Mouse (Mus musculus) testis, postnatal 14 days (tissue): ENCODE results near the gene Cd40.
A peak's percentile ranks its signal among the peaks of the same experiment; 100 is the strongest.

Experiments used
- DNase-seq: peaks from one replicate; pipeline ENCODE4 v3.0.0; 2021; ENCODE audit warnings: low spot score

Gene Cd40

DNA sequence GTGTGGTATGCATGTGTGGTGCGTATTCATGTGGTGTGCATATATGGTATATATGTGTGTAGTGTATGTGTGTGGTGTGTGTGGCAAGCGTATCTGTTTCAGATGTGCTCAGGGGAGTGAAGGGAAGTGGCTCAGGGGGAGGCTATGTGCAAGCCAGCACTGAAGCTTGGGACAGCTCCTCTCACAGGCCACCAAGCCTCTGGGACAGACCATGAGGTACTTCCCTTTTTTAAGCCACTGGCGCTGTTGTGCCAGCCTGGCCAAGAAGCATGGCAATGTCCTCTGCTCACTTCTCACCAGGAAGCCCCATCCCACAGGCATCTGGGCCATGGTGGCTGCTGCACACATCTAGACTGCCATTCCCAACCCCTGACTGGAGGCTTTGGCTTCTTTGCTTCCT, 47.5 kb downstream of the Cd40 start:
- DNase-seq, result no peak

DNA sequence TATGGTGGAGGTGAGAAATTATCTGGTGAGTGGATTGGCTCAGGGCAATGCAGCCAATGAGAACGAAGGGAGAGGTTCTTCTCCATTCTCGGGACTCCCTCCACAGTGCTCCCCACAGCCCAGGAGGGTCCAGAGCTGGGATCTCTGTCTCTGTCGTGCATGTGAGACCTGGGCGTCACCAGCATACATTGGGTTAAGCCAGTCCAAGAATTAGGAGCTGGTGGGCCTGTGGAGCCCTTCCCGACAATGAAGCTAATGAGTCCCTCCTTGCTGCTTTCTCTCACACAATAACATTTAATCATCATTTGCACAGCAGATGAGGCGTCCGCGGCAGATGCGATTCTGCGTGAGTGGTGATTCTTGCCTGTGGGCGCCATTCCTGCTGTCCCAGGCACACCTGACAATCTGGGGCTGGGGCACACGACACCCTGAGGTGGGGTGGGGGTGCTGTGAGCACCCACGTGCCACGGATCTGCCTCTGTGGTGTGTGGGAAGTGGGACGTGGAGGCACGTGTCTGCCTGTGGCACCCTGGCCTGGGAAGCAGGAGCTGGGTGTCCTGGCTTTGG, 50.2 kb downstream of the Cd40 start:
- DNase-seq, result no peak

DNA sequence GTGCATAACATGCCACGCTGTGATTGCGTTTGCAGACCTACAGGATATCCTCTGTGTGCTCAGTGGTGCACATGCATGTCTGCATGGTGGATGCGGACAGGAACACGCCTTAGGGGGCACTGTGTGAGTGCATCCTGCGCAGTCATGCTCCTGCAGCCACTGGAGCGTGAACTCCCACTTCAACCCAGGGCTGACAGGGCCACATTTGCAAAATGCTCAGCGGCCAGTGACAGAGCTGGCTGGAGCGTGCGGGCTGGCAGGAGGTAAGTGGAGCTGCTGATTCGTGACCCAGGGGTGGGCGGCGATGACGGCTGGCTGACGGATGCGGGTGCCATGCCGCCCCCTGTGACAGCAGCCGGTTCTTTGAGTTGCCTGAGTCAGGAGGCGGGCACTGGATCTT, 51.2 kb downstream of the Cd40 start:
- DNase-seq, result no peak

DNA sequence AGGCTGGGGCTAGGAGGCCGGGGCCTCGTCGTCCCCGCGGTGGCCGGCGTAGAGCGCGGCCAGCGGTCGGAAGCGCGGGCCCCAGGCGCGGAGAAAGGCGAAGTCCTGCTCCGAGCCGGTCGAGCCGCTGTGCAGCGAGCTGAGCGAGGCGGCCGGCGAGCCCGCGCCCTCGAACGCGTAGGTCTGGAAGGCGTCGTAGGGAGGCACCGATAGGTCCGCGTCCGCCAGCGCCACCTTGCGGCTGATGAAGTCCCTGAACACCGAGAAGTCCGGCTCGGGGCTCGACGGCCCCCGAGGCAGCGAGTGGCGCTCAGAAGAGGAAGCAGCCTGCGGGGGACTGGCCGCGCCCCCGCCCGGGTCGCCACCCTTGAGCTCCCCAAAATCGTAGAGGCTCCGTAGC, 56.7 kb downstream of the Cd40 start:
- peak; percentile 83 for DNase-seq

DNA sequence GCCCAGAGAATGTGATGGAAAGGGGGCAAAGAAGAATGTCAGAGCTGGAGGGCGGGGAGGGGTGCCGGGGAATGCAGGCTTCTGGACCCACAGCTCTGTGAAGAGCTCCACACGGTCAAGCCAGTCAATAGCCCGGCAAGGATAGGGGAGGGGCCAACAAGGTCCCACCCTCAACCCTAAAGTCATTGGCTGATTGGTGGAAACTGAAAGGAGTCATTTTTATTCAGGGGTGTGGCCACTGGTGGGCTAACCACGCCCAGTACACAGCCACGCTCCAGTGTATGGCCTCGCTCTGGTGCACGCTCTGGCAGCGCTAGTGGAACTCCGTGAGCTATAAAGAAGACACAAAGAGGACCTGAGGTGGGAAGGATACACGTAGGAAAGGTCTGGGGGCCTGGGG, 58.3 kb downstream of the Cd40 start:
- DNase-seq, result peak; percentile 43

DNA sequence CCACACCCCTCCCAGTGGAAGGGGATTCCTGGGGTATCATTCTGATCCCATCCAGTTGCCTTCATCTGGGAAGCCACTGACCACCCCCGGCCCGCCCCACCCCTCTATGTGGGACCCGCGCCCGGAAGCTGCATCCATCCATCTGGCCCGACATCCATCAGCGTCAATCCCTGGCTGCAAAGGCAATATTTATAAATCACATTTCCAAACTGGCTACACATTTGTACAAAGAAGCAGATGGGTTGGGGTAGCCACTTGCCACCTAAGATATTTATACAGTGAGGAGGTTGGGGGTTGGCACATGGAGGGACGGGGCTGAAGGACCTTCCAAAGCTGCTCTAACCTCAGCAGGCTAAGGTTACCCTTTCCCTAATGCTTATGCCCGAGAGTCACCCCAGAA, 65.3 kb downstream of the Cd40 start:
- no peak for DNase-seq

DNA sequence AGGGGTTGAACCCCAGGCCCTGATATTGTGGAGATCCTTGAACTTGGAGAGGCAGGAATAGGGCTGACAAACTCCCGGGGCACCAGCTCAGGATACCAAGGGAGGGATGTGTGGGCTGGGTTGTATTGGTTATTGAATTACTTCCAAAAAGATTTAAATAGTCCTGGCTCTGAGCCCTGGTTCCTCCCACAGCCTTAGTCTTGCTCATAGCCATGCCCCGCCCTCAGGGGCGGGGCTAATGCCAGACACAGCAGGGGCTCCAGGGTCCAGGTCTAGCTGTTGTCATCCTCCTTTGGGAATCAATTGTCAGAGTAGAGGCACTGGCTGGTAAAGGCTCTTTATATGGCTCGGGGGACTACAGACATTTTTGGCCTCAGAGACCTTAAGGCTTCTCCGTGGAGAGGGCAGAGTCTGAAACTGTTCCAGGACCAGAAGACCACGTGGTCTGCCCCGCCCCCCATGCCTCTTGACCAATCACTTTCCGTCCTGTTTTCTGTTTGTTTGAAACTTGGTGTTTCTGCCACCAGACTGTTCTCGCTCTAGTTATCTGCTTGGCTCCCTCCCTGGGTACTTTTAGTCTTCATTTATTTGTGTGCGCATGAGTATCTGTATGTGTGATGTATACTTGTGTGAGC, 65.9 kb downstream of the Cd40 start:
- no peak for DNase-seq
